Mouse (Mus musculus) adrenal gland, postnatal 36 days (tissue): ENCODE results near the gene Gm21103. TPM values are rescaled to one million over a fixed set of nuclear protein-coding genes. Genes with fewer than 3 reads are reported as not detected.
"Not testable (repeated sequence)": the region's sequence is repeated elsewhere in the genome, so short reads cannot be mapped to it uniquely, and the experiment has no call there.

Source experiments
- DNase-seq, 2 experiments: peaks; one replicate each; pipeline ENCODE4 v3.0.0; 2021; ENCODE audit warnings: mixed read lengths in 1 of 2
- long read RNA-seq, 2 experiments: library from polyadenylated mRNA; stranded (forward); transcript quantifications; one replicate each; pipeline ENCODE4 v2.0.0; 2021; ENCODE audit warnings: borderline sequencing depth in 2 of 2
- total RNA-seq, 2 experiments: library from RNA; stranded (reverse); gene quantifications; 2 replicates each; pipeline ENCODE4 v1.2.3; 2021

The Gm21103 gene
- not detected for total RNA-seq
- long read RNA-seq, experiment 1, result 0 reads
- long read RNA-seq, experiment 2, result 0 reads

DNA sequence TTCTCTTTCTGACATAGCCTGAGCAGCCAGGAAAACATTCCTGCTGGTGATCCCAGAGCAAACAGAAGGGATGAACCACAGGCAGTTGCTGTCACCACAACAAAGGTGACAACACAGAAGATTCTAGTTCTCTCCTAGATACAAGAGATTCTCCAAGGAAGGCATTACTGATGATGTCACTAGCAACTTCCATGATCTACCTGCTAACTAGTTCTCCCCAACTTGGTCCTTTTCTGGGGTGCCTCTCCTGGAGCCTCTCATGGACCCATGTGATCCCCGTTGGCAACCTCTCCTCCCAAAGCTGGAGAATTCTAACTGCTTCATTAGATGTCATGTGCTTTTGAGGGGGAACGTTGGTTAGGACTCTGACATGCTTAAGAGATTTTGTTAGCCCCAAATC lies at the start of gene Gm21103:
Gene Gm21103 (minus strand): TSS at position 101 of the 400 bp plus-strand sequence.
- not testable (repeated sequence) for DNase-seq

DNA sequence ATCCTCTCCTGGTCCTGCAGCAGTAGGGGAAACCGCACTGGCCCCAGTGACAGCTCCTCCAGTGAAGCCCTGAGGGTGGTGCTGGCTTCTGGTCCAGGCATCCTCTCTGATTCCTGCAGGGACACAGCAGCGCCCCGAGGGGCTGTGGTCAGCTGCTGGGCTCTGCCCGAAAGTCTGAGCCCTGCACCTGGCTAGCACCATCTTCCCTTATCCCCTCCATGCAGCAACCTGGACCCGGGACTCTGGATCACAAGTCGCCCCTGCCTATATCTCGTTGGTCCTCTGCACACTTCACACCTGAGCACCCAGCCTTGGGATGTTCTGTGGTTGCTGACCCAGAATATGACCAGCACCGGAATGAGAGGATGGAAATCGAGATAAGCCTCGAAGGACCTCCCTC lies 38.9 kb upstream of the Gm21103 start, which contains the start of gene Gm3618:
Gene Gm3618 (minus strand): TSS at position 101 of the 400 bp plus-strand sequence.
- DNase-seq, result not testable (repeated sequence)

DNA sequence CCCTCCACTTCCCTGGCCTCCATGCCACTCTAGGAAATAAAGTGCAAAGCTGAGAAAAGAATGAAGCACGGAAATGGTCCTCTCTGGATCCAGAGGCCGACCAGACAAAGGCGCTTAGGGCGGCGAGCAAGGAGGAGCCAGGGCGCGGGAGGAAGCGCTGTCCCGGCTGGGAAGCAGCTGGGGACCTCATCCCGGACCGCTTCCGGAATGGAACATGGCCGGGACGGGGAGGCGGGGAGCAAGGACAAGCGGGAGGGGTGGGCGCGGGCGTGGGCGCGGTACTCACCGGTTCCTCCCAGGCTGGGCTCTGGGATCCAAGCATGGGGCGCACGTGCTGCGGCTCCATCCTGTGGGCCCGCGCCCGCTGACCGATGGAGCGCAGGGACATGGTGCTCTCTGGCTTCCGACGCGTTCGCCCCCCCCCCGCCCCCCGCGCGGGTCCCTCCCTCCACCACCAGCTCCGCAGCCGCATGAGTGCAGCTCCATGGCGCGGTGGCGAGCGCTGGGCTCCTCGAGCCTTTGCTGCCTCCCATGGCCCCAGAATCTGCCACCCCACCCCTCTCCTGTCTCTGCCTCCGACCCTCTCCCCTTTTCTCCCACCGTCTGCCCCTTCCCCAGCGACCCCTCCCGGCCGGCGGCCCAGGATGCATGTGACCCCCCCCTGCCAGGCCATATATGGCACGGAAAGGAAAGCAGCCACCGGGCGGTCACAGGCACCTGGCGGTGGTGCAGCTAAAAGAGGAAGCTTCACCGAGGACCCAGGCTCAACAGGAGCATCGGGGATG lies 17.5 kb downstream of the Gm21103 start, which contains the start of gene Gm3411:
Gene Gm3411 (minus strand): TSS at position 320 of the 785 bp plus-strand sequence.
- peak; percentile 32 to 40 for DNase-seq

Other genes starting within 250 kb of the Gm21103 start
- gene Gm6337, start 246.6 kb downstream of the Gm21103 start, total RNA-seq, result not detected
- not detected for gene Gm8206, start 210.9 kb downstream of the Gm21103 start, total RNA-seq
- under 1 TPM in 1 of 2 experiments, not detected in 1; 0.20 TPM for gene Gm3468, start 196.2 kb downstream of the Gm21103 start, total RNA-seq
- gene Gm3476, start 179.0 kb downstream of the Gm21103 start, total RNA-seq, result not detected
- not detected for gene Gm21560, start 85.6 kb downstream of the Gm21103 start, total RNA-seq
- gene Gm3411, start 17.6 kb downstream of the Gm21103 start, total RNA-seq, result under 1 TPM in 1 of 2 experiments, not detected in 1; 0.23 TPM
- not detected for gene Gm3618, start 38.8 kb upstream of the Gm21103 start, total RNA-seq
- gene Gm16440, start 85.5 kb upstream of the Gm21103 start, total RNA-seq, result not detected
- under 1 TPM in 1 of 2 experiments, not detected in 1; 0.16 TPM for gene Gm3591, start 107.6 kb upstream of the Gm21103 start, total RNA-seq
- gene Gm3594, start 139.8 kb upstream of the Gm21103 start, total RNA-seq, result not detected
- gene Gm8356, start 232.4 kb upstream of the Gm21103 start, total RNA-seq, result not detected